Mouse (Mus musculus) urinary bladder, postnatal 10 days (tissue): Measurements from ENCODE around the gene Spem2.

Source experiments
- DNase-seq: peaks from one replicate; pipeline ENCODE4 v3.0.0; 2022; ENCODE audit warnings: low spot score

The Spem2 gene

GRCm38 (mm10) chr11:69835326-69835965 lies 17.2 kb upstream of the Spem2 start:
- no peak for DNase-seq

- DNase-seq, result no peak
Observed at GRCm38 (mm10) chr11:69834001-69834549, 15.8 kb upstream of the Spem2 start.

GRCm38 (mm10) chr11:69833554-69833953 lies 15.3 kb upstream of the Spem2 start:
- no peak for DNase-seq

- no peak for DNase-seq
Observed at GRCm38 (mm10) chr11:69828832-69829231, 10.6 kb upstream of the Spem2 start.

- DNase-seq, result no peak
Observed at GRCm38 (mm10) chr11:69823456-69823855, 5.2 kb upstream of the Spem2 start.

- no peak for DNase-seq
Observed at GRCm38 (mm10) chr11:69822080-69822479, 3.8 kb upstream of the Spem2 start, which contains the start of gene Spem1. Gene Spem1, minus strand, starts transcription at chr11:69822180.

- DNase-seq, result no peak
Observed at GRCm38 (mm10) chr11:69818871-69819270, 606 bp upstream of the Spem2 start.

GRCm38 (mm10) chr11:69816520-69816919 lies 1.7 kb downstream of the Spem2 start:
- DNase-seq, result no peak

GRCm38 (mm10) chr11:69815155-69815554 lies 3.1 kb downstream of the Spem2 start, which contains the start of gene Gm39566:
Gene Gm39566, minus strand, starts transcription at chr11:69815298.
- no peak for DNase-seq

GRCm38 (mm10) chr11:69810280-69810679 lies 8.0 kb downstream of the Spem2 start:
- DNase-seq, result no peak

GRCm38 (mm10) chr11:69807641-69808040 lies 10.6 kb downstream of the Spem2 start:
- no peak for DNase-seq

- no peak for DNase-seq
Observed at GRCm38 (mm10) chr11:69806378-69806777, 11.9 kb downstream of the Spem2 start.

GRCm38 (mm10) chr11:69804972-69805909 lies 13.0 kb downstream of the Spem2 start, which contains the start of gene Tmem102:
Gene Tmem102, minus strand, starts transcription at chr11:69805624.
- no peak for DNase-seq

GRCm38 (mm10) chr11:69804652-69804940 lies 13.7 kb downstream of the Spem2 start:
- no peak for DNase-seq

- DNase-seq, result no peak
Observed at GRCm38 (mm10) chr11:69803786-69804651, 14.2 kb downstream of the Spem2 start.

GRCm38 (mm10) chr11:69803328-69803727 lies 14.9 kb downstream of the Spem2 start:
- DNase-seq, result no peak

- no peak for DNase-seq
Observed at GRCm38 (mm10) chr11:69802648-69803105, 15.6 kb downstream of the Spem2 start.

GRCm38 (mm10) chr11:69801379-69801977 lies 16.8 kb downstream of the Spem2 start, which contains the start of gene Fgf11:
Gene Fgf11, minus strand, starts transcription at chr11:69801857.
- no peak for DNase-seq

GRCm38 (mm10) chr11:69800392-69801197 lies 17.7 kb downstream of the Spem2 start:
- DNase-seq, result no peak

- DNase-seq, result no peak
Observed at GRCm38 (mm10) chr11:69800138-69800391, 18.2 kb downstream of the Spem2 start.
